Mouse (Mus musculus) activated CD4-positive, CD25-positive, alpha-beta regulatory T cell, adult 4 months (primary cell): ENCODE data around the gene Galnt10. TPM values are rescaled to one million over a fixed set of nuclear protein-coding genes. Genes with fewer than 3 reads are reported as not detected.
"Not testable (repeated sequence)": the region's sequence is repeated elsewhere in the genome, so short reads cannot be mapped to it uniquely, and the experiment has no call there.

ENCODE experiments used
- ATAC-seq: one replicate; pipeline ENCODE4 v1.8.0; 2017
- polyA plus RNA-seq, 2 experiments: library from polyadenylated mRNA; unstranded; fragments of 100-300 nt; shearing (Covaris generic); gene quantifications; one replicate each; pipeline ENCODE4 v1.2.1; 2017

The Galnt10 gene
- polyA plus RNA-seq, 2 experiments from 2014 or later: 4.1 to 7.6 TPM

DNA sequence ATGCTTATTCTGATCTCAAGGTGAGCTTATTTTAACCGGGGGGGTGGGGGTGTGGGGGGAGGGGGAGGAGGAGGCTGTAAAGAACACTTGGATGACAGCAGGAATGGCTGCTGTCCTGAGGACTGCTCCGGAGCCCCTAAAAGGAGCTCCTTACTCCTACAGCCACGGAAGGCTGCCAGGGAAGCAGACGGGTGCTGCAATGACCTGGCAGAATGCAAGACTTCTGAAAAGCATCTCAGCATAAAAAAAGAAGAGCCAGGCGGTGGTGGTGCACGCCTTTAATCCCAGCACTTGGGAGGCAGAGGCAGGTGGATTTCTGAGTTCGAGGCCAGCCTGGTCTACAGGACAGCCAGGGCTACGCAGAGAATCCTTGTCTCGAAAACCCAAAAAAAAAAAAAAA lies 152.6 kb downstream of the Galnt10 start:
- no peak for ATAC-seq

DNA sequence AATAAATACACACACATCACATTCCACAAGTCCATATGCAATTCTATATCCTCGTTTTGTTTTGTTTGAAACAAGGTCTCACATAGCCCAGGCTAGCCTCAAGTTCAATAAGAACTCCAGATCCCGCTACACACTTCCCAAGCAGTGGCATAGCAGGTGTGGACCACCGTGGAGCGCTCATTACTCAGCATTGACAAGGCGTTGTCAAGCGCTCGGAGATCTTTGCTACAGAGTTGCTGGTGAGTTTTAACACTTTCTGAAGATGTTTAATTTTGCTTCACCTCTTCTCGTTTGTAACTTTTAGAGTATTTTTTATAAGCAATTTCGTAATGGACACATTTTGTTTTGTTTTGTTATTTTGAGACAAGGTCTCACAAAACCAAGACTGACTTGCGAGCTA lies 154.2 kb downstream of the Galnt10 start:
- ATAC-seq: no peak

DNA sequence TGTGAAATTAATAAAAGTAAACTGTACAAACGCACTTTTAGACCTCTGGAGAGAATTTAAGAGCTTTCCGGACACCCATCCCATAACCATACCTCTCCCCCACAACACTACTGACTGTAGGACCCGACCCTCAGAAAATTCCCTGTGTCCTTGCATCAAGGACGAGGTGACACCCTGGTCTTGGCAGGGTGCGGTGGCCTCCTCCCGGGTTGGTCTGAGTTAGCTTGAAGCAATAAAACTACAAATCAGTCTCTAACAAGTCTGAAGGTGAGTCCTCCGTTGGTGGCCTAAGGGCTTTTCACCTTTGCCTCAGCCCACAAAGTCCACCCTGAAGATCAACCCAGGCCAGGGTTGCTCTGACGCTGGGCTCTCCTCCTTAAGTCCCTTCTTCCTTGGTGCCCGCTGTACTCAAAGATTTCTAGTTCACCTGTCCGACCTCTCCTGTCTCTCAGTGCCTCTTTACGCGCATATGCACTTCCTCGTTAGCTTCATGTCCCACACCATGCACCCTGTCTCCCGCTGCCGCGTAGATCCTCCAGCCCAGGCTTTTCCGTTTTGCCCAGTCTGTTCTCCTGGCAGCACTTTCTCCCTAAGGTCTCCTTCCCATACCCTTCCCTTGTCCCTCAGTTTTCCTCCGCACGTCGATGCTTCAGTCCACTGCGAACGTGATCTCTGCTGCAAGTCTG lies 155.2 kb downstream of the Galnt10 start:
- ATAC-seq: no peak

DNA sequence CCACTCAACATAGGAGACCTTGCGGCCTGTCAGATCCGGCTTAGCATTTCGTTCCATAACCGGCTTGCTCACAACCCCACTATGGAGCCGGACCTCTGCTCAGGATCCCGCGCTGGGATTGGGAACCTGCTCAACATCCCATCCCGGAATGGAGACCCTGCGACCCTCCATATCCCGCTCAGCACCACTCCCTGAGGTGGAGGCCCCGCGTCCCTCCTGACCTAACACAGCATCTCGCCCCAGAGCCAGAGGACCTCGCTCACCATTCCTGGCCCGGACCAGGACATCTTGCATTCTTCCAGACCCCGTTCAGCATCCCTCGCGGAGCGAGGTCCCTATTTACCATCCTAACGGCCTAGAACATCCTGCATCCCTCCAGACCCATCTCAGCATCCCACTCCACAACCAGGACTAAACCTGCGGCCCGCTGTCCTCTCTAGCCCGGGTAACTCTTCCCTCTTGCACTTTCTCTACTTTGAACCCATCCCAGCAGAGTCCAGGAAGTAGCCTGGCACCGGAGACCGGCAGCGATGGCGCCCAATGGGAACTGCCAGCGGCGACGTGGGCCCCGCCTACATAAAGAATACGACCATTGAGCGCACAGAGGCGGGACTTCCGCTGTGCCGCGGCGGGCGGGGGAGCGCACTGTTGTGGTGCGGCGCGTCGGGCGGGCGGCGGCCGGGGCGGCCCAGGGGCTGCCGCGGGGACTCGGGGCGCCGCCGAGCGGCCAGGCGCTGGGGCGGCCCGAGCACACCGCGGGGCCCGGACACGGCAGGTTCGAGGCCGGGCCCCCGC lies 155.9 kb downstream of the Galnt10 start, which contains the start of gene Sap30l:
TSS of gene Sap30l (plus strand) at position 667 of the 795 bp plus-strand sequence.
- ATAC-seq: peak; percentile 95

DNA sequence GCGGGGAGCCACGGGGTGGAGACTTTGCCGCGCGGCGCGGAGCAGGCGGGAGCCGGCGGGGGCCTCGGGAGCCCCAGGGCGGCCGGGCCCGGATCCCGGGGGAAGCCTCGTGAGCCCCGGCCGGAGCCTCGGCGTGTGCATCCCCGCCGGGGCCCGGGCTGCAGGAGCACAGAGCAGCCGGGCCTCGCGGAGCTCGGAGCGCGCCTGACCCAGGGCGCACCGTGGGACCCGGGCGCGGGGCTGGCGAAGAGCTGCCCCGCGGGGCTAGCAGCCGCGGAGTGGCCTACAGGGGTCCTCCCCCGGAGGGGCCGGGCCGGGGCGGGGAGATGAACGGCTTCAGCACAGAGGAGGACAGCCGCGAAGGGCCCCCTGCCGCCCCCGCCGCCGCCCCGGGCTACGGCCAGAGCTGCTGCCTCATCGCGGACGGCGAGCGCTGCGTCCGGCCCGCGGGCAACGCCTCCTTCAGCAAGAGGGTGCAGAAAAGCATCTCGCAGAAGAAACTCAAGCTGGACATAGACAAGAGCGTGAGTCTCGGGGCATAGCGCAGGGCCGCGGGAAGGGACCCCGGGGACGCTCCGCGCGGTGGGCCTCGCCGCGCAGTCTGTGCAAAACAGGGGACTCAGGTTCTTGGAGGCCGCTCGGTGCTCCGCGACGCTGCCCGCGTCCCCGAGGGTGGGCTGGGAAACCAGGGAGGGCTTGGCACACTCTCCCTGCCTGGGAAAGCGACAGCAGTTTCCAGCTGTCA lies 156.7 kb downstream of the Galnt10 start:
- peak; percentile 7 for ATAC-seq

DNA sequence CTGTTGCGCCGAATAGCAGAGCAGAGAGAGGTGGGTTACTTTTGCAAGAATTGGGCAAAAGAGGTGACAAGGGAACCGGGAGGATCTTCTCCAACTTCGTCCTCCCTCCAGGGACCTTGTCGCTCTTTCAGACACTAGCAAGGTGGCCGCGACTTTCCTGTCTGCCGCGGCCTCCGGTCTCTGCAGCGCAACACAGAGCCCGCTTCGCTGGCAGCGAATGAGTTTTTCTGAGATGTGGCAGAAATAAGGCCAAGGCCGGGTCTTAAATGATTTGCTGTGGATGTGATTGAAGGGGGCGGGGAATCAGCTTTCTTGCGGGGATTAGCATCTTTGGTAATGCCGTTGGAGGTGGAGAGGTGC lies 157.2 kb downstream of the Galnt10 start:
- ATAC-seq: no peak

DNA sequence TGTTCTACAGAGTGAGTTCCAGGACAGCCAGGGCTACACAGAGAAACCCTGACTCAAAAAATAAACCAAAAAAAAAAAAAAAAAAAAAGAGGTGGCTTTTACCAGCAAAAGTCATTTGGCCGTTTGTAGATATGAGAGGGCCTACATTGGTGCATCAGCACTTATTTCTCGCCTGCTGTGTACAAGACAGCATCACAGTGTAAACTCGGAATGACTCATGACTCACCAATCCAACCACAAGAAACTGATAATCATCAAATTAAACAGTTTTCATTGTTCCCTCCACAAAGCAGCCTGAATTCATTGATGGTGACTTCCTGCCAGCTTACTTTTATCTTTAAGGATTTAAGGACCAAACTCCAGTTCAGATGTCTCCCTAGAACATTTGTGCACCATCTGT lies 159.8 kb downstream of the Galnt10 start:
- ATAC-seq: no peak

DNA sequence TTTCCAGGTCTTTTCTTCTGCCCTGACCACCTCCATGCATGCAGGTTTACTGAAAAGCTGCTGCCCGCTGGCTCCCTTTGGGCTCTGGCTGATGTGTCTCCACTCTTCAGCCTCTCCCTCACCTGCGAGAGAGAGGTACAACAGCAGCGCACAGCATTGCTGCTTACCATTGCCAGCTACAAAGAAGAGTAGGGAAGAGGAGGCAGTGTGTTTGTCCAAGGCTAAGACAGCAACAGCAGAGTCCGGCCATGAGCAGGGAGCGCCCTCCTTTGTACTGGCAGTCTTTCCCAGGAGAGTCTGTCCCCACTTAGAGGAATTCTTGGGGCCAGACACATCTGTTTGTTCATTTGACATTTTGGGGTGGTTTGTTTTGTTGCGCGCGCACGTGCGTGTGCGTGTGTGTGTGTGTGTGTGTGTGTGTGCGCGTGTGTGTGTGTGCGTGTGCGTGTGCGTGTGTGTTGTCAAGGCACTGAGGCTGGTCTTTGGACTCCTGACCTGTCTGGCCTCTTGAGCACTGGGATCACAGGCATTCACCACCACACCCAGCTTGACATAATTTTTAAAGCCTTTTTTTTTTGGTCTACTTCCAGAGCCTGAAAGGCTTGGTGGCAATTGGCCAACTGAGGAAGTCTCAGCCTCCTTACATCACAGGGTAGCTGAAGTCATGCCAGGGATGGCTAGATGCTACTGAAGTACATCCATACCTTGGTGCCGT lies 163.9 kb downstream of the Galnt10 start:
- ATAC-seq: no peak

DNA sequence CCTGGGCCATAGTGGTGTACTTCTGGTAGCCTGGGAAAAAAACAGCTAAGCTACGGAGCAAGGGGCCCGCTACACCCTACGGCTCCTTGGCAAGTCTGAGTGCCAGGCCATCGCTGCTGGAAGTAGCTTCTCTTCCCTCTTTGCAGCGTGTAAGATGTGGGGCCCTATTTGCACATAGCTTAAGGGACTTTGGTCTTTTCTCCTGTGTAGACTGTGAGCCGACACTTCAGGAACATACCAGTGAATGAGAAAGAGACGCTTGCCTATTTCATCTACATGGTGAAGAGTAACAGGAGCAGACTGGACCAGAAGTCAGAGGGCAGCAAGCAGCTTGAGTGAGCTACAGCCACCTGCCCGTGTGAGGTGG lies 164.5 kb downstream of the Galnt10 start:
- no peak for ATAC-seq

DNA sequence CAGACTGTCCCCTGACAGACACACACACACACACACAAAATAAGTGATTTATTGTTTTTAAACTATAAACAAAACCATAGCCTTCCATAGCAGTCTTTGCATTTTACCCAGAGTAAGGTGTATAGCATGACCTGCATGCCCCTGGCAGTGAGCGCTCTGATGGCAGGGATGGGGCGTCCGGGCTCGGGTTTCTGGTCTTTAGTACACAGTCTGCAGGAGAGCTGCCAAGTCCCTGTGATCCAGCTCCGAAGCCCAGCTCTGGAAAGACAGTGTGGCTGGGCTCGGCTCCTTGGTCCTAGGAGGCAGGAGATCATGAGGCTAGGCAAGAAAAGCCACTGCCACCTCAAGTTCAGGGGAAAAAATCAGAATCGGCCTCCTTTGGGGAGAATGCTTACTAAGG lies 165.8 kb downstream of the Galnt10 start:
- no peak for ATAC-seq

DNA sequence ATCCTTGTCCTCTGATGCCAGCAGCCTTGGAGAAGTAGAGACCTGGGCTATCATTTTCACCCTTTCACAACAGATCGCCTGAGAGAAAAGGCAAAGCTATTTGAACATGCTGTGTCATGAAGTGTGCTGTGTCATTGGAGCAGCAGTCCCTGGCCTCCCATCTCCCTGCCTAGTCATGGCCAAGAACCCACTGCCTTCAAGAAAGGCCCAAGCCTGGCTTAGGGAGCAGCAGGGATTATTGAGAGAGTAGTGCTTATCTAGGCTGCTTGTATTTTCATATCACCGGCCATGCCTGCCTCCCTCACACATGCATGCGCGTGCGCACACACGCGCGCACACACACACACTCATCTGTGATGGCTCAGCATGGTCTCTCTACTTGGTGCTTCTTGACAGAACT lies 167.0 kb downstream of the Galnt10 start:
- ATAC-seq: no peak

DNA sequence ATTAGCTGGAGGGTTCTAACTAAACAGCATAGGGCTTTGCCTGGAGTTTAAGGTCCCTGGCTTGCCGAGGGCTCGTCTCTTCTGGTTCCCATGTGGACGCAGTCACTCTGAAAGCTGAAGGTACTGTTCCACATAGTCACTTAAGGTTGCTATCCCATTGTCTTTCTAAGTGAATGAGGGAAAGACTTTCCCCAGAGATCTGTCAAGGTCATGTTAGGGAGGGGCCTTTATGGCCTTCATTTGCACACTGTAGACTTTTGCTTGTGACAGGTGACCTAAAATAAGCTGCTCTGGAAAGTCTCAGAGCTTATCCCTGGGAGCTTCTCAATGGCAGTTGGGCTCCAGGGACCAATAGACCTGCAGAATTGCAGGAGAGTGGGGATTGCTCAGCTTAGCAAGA lies 168.4 kb downstream of the Galnt10 start:
- ATAC-seq: no peak

DNA sequence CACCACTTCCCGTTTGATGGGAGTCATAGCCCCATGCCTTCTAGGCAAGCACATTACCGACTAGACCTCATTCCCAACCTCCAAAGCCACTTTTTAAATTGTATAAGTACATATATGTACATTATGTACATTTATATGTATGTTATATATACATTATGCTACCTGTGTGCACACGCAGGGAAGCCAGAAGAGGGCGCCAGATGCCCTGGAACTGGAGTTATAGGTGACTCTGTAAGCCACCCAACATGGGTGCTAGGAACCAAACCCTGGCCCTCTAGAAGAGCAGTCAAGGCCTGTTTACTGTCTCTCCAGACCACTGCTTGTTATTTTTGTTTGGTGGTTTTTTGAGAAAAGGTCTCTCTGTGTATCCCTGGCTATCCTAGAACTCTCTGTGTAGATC lies 172.9 kb downstream of the Galnt10 start:
- no peak for ATAC-seq

DNA sequence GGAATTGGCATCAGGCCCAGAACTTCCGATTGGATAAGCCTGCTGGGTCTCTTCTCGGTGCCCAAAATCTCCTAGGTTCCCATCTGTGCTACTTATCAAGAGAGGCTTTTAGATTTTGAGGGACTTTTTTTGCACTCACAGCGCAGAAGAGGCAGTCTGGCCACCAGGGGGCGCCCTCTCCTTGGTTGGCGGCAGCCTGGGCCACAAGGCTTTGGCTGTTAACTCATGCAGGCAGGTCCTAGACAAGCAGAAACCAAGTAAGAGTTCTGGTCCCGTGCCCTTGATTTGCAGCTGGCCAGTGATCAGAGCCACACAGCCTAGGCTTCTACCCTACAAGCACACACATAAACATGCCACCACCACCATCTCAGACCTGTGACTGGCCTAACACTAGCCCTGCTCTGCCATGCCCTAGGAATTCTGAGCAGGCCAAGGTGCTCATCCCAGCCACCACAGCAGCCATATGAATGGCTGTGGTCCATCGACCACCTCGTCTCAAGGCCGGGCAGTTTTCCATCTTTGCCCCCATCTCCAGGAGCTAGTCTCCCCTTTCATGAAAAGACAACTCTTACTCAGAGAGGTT lies 174.8 kb downstream of the Galnt10 start:
- no peak for ATAC-seq

DNA sequence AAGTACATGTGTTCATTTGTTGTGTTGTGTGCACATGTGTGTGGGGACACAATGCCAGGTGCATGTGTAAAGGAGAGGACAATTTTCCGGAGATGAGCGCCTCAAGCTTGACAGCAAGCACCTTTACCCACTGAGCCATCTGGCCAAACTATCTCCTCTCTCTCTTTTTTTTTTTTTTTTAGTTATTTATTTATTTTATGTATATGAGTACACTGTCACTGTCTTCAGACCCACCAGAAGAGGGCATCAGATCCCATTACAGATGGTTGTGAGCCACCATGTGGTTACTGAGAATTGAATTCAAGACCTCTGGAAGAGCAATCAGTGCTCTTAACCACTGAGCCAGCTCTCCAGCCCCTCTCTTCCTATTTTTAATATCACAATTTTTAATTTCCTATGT lies 177.9 kb downstream of the Galnt10 start:
- not testable (repeated sequence) for ATAC-seq

DNA sequence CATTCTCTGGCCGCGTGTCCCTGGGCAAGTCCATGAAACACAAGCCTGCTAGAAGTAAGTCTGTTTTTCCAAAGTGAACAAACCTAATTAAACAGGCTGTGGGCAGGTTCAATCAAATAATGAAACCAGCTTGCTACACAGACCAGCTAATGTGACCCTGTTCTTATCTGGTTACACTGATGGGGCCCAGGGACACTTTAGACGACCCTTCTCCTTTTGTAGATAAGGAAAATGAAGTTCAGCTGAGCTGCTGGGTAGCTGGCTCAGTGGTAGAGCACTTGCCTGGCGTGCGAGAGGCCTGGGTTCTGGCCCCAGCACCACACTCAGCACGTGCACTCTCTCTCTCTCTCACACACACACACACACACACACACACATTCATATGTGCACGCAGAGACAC lies 178.5 kb downstream of the Galnt10 start:
- no peak for ATAC-seq

DNA sequence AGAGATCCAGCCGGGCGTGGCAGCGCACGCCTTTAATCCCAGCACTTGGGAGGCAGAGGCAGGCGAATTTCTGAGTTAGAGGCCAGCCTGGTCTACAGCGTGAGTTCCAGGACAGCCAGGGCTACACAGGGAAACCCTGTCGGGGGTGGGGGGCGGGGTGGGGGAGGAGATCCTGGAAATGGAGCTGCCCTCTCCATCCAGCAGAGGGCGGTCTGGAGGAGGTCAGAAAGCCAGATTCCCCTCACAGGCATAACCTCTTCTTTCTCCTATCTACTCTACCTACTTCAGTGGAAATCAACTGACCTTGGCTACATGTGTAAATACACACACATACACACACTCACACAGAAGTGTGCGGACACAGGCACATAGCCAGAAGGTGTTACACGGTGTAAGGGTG lies 180.0 kb downstream of the Galnt10 start:
- ATAC-seq: not testable (repeated sequence)

DNA sequence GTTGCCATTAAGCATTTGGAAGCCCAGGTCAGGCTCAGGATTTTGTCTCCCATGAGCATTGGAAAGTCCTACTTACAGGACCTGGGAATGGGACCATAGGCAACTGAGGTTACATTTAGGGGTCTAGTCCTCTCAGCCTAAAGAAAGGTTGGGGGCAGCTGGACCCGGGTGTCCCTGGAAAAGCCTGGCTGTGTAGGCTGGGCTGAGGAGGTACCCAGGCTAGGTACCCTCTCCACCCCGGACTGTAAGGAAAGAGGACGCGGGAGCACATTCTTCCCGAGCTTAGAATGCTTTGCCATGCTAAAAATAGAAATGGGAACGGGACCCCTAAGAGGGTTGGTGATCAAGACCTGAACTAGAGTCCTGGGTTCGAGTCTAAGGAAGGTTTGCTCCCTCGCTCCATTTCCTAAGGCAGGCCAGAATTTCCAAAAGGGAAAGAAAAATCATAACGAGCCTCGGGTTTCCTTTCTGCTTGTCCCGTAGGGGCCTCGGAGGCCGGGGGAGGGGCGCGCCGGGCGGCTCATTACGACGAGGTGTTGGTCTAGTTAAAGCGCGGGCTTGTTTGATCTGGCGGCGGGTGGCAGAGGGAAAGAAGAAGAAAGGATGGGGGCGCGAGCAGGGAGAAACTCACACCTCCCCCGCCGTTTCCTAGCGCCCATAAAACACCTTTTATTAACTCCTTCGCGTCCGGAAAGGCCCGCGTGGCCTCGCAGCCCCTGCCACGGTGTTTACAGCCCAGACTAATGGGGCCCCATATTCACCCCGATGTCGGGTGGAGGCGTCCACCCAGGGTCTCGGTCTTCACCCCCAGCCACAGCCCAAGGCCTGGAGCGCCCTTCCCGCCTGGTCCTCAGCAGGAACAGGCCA lies 182.0 kb downstream of the Galnt10 start:
- no peak for ATAC-seq

DNA sequence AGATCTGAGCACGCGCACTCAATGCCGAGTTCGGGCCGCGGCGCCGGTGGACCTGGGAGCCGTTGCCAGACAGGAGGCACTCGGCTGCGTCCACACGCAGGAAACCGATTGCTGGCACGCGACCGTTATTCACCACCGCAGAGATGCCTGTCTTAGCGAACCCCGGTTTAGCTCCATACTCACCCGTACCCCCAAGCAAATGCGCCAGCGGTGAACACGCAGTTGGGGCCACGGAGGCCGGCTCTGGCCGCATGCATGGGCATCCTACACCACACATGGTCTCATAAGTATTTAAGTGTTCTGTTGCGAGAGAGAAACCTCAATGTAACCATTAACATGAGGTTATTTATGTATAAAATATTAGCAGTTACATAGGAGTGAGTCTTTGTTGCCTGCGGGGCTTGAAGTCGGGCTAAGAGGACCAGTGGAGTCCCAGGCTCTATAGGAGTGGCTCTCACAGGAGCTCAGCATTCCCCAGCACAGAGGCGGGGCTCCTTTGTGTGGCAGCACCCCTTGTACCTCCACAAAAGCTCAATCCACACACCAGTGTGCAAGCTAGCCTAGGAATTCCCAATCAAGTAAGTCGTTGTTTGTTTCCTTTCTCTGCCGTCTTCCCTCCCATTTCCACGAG lies 182.8 kb downstream of the Galnt10 start:
- ATAC-seq: no peak

DNA sequence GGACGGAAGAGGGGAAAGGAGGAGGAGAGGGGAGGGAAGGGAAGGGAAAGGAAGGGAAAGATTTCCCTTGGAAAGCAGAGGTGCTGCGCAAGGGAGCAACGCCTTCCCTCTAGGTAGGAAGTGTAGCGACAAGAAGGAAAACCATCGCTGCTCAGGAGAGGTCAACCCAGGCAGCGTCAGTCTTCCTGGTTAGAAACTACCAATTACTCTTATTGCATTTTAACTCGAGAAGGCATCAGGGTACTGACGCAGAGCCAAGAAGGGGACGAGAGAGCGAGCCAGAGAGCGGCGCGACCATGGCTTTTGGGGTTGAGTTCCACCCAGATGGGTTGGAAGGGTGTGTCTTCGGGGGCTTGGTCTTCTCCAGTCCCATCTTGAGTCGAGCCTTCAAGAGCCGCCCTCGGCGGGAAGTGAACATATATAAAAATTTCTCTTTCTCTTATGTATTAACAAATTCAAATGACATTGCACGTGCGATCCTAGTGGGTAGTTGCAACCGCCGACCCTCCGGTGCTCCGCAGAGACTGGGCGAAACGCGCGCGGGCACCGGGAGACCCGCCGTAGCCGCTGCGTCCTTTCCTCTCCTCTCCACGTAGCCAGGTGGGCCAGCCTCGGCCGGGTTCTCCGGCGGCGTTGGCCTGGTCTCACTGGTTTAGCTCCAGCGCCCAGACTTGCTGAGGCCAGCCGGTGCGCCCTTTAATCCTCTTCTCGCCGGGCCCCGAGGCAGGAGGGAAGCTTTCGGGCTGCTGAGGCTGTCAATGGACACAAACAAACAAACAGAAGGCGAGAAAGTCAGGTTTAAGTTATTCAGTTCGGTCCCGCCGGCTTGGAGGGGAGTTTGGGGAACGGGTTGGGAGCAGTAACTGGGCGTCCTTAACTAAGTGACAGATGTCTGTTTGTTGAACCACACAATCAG lies 184.0 kb downstream of the Galnt10 start:
- ATAC-seq: no peak
